Mouse (Mus musculus) heart, embryonic 10.5 days (tissue): Measurements from ENCODE around the gene Mep1a. TPM values are rescaled to one million over a fixed set of nuclear protein-coding genes. Genes with fewer than 3 reads are reported as not detected.
A peak's percentile ranks its signal among the peaks of the same experiment; 100 is the strongest.
"Not testable (repeated sequence)": the region's sequence is repeated elsewhere in the genome, so short reads cannot be mapped to it uniquely, and the experiment has no call there.

Experiments
- DNase-seq: peaks from one replicate; pipeline ENCODE4 v3.0.0-alpha.2; 2017; ENCODE audit warnings: low spot score
- H3K27ac ChIP-seq: fragments of 300-500 bp; sonication (generic); 2 replicates; pipeline ENCODE4 v1.5.1; 2016; ENCODE audit warnings: mild to moderate bottlenecking
- H3K27me3 ChIP-seq: fragments of 300-500 bp; sonication (generic); 2 replicates; pipeline ENCODE4 v1.6.1; 2016; ENCODE audit warnings: mild to moderate bottlenecking; ENCODE audit not compliant: poor library complexity, insufficient read depth, severe bottlenecking
- H3K36me3 ChIP-seq: fragments of 300-500 bp; sonication (generic); 2 replicates; pipeline ENCODE4 v1.6.1; 2016; ENCODE audit warnings: mild to moderate bottlenecking, moderate library complexity
- H3K4me1 ChIP-seq: fragments of 300-500 bp; sonication (generic); 2 replicates; pipeline ENCODE4 v1.6.1; 2016; ENCODE audit warnings: mild to moderate bottlenecking
- H3K4me3 ChIP-seq: fragments of 300-500 bp; sonication (generic); 2 replicates; pipeline ENCODE4 v1.5.1; 2016; ENCODE audit warnings: mild to moderate bottlenecking, moderate library complexity
- H3K9me3 ChIP-seq: fragments of 300-500 bp; sonication (generic); 2 replicates; pipeline ENCODE4 v1.6.1; 2016; ENCODE audit warnings: mild to moderate bottlenecking, moderate library complexity
- WGBS: fragments of 180-500 bp; shearing (Covaris S2); methylation state at CpG from one replicate; pipeline ENCODE4 v1.1.7; 2016; 5-methylcytosine and 5-hydroxymethylcytosine counted together
- polyA plus RNA-seq: library from polyadenylated mRNA; unstranded; fragments of >200 nt; fragmentation: Nextera tagmentation; extraction: Ambion mirVana; gene quantifications from 2 replicates; pipeline ENCODE4 v1.2.1, GENCODE M21; 2016

Gene Mep1a
- polyA plus RNA-seq: not detected in 2 replicates

- H3K4me3 ChIP-seq: no peak within 1 kb of the TSS
- 92% methylated on average over 9 of the region's 9 CpGs for WGBS
- no peaks in the 10 kb centered on the region for H3K9me3 ChIP-seq
- H3K27me3 ChIP-seq: no peaks in the 10 kb centered on the region
- 0 out of 2 replicates have a peak, but pooled peaks cover 4% of the 10 kb centered on the region for H3K4me1 ChIP-seq
- no peaks in the 10 kb centered on the region for H3K36me3 ChIP-seq
- H3K27ac ChIP-seq: no peak within 1 kb of the TSS
- no peak for DNase-seq
These were observed at the start of gene Mep1a for GRCm38 (mm10) chr17:43502592-43502991. Gene Mep1a, minus strand, starts transcription at chr17:43502812.

GRCm38 (mm10) chr17:43551122-43551630 is 48.6 kb upstream of the Mep1a start:
- Histone ChIP-seq H3K9me3 (no peaks in the 10 kb centered on the region), H3K27ac (no peak overlapping the region; the same call in 1 of the 2 replicates), H3K27me3 (no peaks in the 10 kb centered on the region), H3K4me3 (no peak overlapping the region), H3K4me1 (peaks cover 24% of the 10 kb centered on the region; the same call in 1 of the 2 replicates), H3K36me3 (no peaks in the 10 kb centered on the region)
- no peak for DNase-seq
- 47% methylated on average over 3 of the region's 3 CpGs for WGBS

GRCm38 (mm10) chr17:43544040-43544439 is 41.4 kb upstream of the Mep1a start:
- H3K27ac ChIP-seq: no peak overlapping the region
- no peak overlapping the region for H3K4me3 ChIP-seq
- H3K27me3 ChIP-seq: no peaks in the 10 kb centered on the region
- 66% methylated on average over 4 of the region's 4 CpGs for WGBS
- H3K4me1 ChIP-seq: peaks cover 12% of the 10 kb centered on the region
- no peaks in the 10 kb centered on the region for H3K36me3 ChIP-seq
- DNase-seq: no peak
- H3K9me3 ChIP-seq: no peaks in the 10 kb centered on the region

- Histone ChIP-seq H3K4me1 (peaks cover 12% of the 10 kb centered on the region), H3K27ac (no peak within 1 kb of the TSS), H3K4me3 (no peak within 1 kb of the TSS), H3K36me3 (no peaks in the 10 kb centered on the region), H3K9me3 (no peaks in the 10 kb centered on the region), H3K27me3 (no peaks in the 10 kb centered on the region)
- 18% methylated on average over 1 of the region's 1 CpGs for WGBS
- DNase-seq: no peak
These were observed 40.9 kb upstream of the Mep1a start, which contains the start of gene Ankrd66 for GRCm38 (mm10) chr17:43543539-43543938. Gene Ankrd66, minus strand, starts transcription at chr17:43543639.

GRCm38 (mm10) chr17:43538767-43539166 is 36.2 kb upstream of the Mep1a start:
- 80% methylated on average over 3 of the region's 3 CpGs for WGBS

GRCm38 (mm10) chr17:43536841-43537240 is 34.2 kb upstream of the Mep1a start:
- H3K27ac ChIP-seq, DNase-seq: not testable (repeated sequence)
- 82% methylated on average over 6 of the region's 6 CpGs for WGBS

More at GRCm38 (mm10) chr17:43538767-43539166, 36.2 kb upstream of the Mep1a start:
- H3K9me3 ChIP-seq: no peaks in the 10 kb centered on the region
- no peaks in the 10 kb centered on the region for H3K36me3 ChIP-seq
- no peak for DNase-seq
- peaks cover 11% of the 10 kb centered on the region for H3K4me1 ChIP-seq
- no peaks in the 10 kb centered on the region for H3K27me3 ChIP-seq
- no peak overlapping the region for H3K4me3 ChIP-seq
- no peak overlapping the region for H3K27ac ChIP-seq

GRCm38 (mm10) chr17:43534362-43535222 is 32.0 kb upstream of the Mep1a start:
- no peaks in the 10 kb centered on the region for H3K36me3 ChIP-seq
- no peaks in the 10 kb centered on the region for H3K9me3 ChIP-seq
- 0 out of 2 replicates have a peak overlapping the region, but pooled peaks have one; percentile 60 for H3K27ac ChIP-seq
- no peaks in the 10 kb centered on the region for H3K27me3 ChIP-seq
- peak overlapping the region; percentile 49 for H3K4me3 ChIP-seq
- WGBS: 17% methylated on average over 23 of the region's 23 CpGs
- peaks cover 9% of the 10 kb centered on the region for H3K4me1 ChIP-seq
- DNase-seq: peak; percentile 80

More at GRCm38 (mm10) chr17:43536841-43537240, 34.2 kb upstream of the Mep1a start:
- H3K4me1 ChIP-seq, H3K4me3 ChIP-seq, H3K27me3 ChIP-seq, H3K36me3 ChIP-seq, H3K9me3 ChIP-seq: not testable (repeated sequence)

GRCm38 (mm10) chr17:43531192-43531591 is 28.6 kb upstream of the Mep1a start:
- 89% methylated on average over 4 of the region's 4 CpGs for WGBS
- DNase-seq: no peak
- peaks cover 9% of the 10 kb centered on the region for H3K4me1 ChIP-seq
- no peaks in the 10 kb centered on the region for H3K27me3 ChIP-seq
- no peak overlapping the region for H3K4me3 ChIP-seq
- H3K27ac ChIP-seq: no peak overlapping the region
- H3K9me3 ChIP-seq: no peaks in the 10 kb centered on the region
- no peaks in the 10 kb centered on the region for H3K36me3 ChIP-seq

GRCm38 (mm10) chr17:43530507-43530906 is 27.9 kb upstream of the Mep1a start:
- no peak overlapping the region for H3K4me3 ChIP-seq
- peaks cover 9% of the 10 kb centered on the region for H3K4me1 ChIP-seq
- H3K36me3 ChIP-seq: no peaks in the 10 kb centered on the region
- H3K27ac ChIP-seq: no peak overlapping the region
- H3K9me3 ChIP-seq: no peaks in the 10 kb centered on the region
- WGBS: 80% methylated on average over 2 of the region's 2 CpGs
- no peaks in the 10 kb centered on the region for H3K27me3 ChIP-seq
- DNase-seq: no peak

- H3K36me3 ChIP-seq: no peaks in the 10 kb centered on the region
- no peak overlapping the region for H3K27ac ChIP-seq
- H3K9me3 ChIP-seq: no peaks in the 10 kb centered on the region
- no peak for DNase-seq
- H3K27me3 ChIP-seq: peaks cover 9% of the 10 kb centered on the region; the same call in 1 of the 2 replicates
- WGBS: 87% methylated on average over 3 of the region's 3 CpGs
- H3K4me1 ChIP-seq: no peaks in the 10 kb centered on the region
- no peak overlapping the region for H3K4me3 ChIP-seq
These were observed 17.6 kb upstream of the Mep1a start for GRCm38 (mm10) chr17:43520166-43520565.

- Histone ChIP-seq H3K9me3 (no peaks in the 10 kb centered on the region), H3K4me3 (no peak overlapping the region), H3K36me3 (no peaks in the 10 kb centered on the region), H3K4me1 (no peaks in the 10 kb centered on the region), H3K27me3 (peaks cover 9% of the 10 kb centered on the region; the same call in 1 of the 2 replicates), H3K27ac (no peak overlapping the region)
- peak; percentile 80 for DNase-seq
- 30% methylated on average over 18 of the region's 18 CpGs for whole genome bisulfite sequencing
These were observed 16.2 kb upstream of the Mep1a start for GRCm38 (mm10) chr17:43518644-43519409.

GRCm38 (mm10) chr17:43510782-43511181 is 8.2 kb upstream of the Mep1a start:
- H3K27ac ChIP-seq: no peak overlapping the region
- no peak overlapping the region for H3K4me3 ChIP-seq
- DNase-seq: no peak
- H3K27me3 ChIP-seq: no peaks in the 10 kb centered on the region; the same call in 1 of the 2 replicates
- H3K9me3 ChIP-seq: no peaks in the 10 kb centered on the region
- 78% methylated on average over 4 of the region's 4 CpGs for WGBS
- no peaks in the 10 kb centered on the region for H3K4me1 ChIP-seq
- no peaks in the 10 kb centered on the region for H3K36me3 ChIP-seq

- Histone ChIP-seq H3K27me3 (no peaks in the 10 kb centered on the region), H3K9me3 (no peaks in the 10 kb centered on the region), H3K4me1 (0 out of 2 replicates have a peak, but pooled peaks cover 4% of the 10 kb centered on the region), H3K36me3 (no peaks in the 10 kb centered on the region), H3K4me3 (no peak overlapping the region), H3K27ac (no peak overlapping the region)
- DNase-seq: no peak
- 75% methylated on average over 6 of the region's 6 CpGs for WGBS
These were observed 2.0 kb upstream of the Mep1a start for GRCm38 (mm10) chr17:43504594-43504934.
